Mouse (Mus musculus) testis, postnatal 10 days (tissue): ENCODE measurements around the gene Inf2.

Experiments used
- DNase-seq: peaks from one replicate; pipeline ENCODE4 v3.0.0; 2021; ENCODE audit warnings: low spot score

Gene Inf2

GRCm38 (mm10) chr12:112660576-112661326 lies 72.2 kb downstream of the Inf2 start:
- peak; percentile 74 for DNase-seq

GRCm38 (mm10) chr12:112661327-112661605 lies 72.7 kb downstream of the Inf2 start:
- no peak for DNase-seq

GRCm38 (mm10) chr12:112661851-112662250 lies 73.3 kb downstream of the Inf2 start:
- DNase-seq, result no peak

- no peak for DNase-seq
Observed at GRCm38 (mm10) chr12:112663303-112663702, 74.7 kb downstream of the Inf2 start.

- no peak for DNase-seq
Observed at GRCm38 (mm10) chr12:112663716-112664115, 75.1 kb downstream of the Inf2 start.

- DNase-seq, result no peak
Observed at GRCm38 (mm10) chr12:112664124-112664523, 75.5 kb downstream of the Inf2 start.

GRCm38 (mm10) chr12:112664656-112665055 lies 76.1 kb downstream of the Inf2 start:
- DNase-seq, result no peak
